Mouse (Mus musculus) urinary bladder, postnatal 25 days (tissue): ENCODE results near the gene 4930451I11Rik.

Experiments used
- DNase-seq: peaks from one replicate; pipeline ENCODE4 v3.0.0; 2022; ENCODE audit warnings: low spot score

The 4930451I11Rik gene

GRCm38 (mm10) chr7:126831539-126831938 is at the start of gene 4930451I11Rik:
4930451I11Rik (minus strand) TSS chr7:126831639.
- no peak for DNase-seq

GRCm38 (mm10) chr7:126881040-126881439 is 49.6 kb upstream of the 4930451I11Rik start:
- no peak for DNase-seq

- DNase-seq, result no peak
Measured at GRCm38 (mm10) chr7:126877239-126877638, 45.8 kb upstream of the 4930451I11Rik start.

- no peak for DNase-seq
Measured at GRCm38 (mm10) chr7:126870520-126870891, 39.1 kb upstream of the 4930451I11Rik start.

- DNase-seq, result no peak
Measured at GRCm38 (mm10) chr7:126869780-126870519, 38.5 kb upstream of the 4930451I11Rik start.

GRCm38 (mm10) chr7:126868003-126868402 is 36.6 kb upstream of the 4930451I11Rik start:
- no peak for DNase-seq

- DNase-seq, result no peak
Measured at GRCm38 (mm10) chr7:126867534-126867933, 36.1 kb upstream of the 4930451I11Rik start.

- no peak for DNase-seq
Measured at GRCm38 (mm10) chr7:126863791-126864190, 32.4 kb upstream of the 4930451I11Rik start.

- DNase-seq, result peak; percentile 93
Measured at GRCm38 (mm10) chr7:126862147-126862784, 30.8 kb upstream of the 4930451I11Rik start, which contains the start of gene Ino80e. Ino80e (minus strand) TSS chr7:126862377.

GRCm38 (mm10) chr7:126861429-126862130 is 30.1 kb upstream of the 4930451I11Rik start, which contains the start of gene Hirip3:
Hirip3 (plus strand) TSS chr7:126861972.
- DNase-seq, result peak; percentile 94

- DNase-seq, result no peak
Measured at GRCm38 (mm10) chr7:126860987-126861386, 29.5 kb upstream of the 4930451I11Rik start.

- no peak for DNase-seq
Measured at GRCm38 (mm10) chr7:126856741-126857420, 25.4 kb upstream of the 4930451I11Rik start.

GRCm38 (mm10) chr7:126855641-126856040 is 24.2 kb upstream of the 4930451I11Rik start:
- no peak for DNase-seq

- DNase-seq, result no peak
Measured at GRCm38 (mm10) chr7:126853454-126853853, 22.0 kb upstream of the 4930451I11Rik start.

GRCm38 (mm10) chr7:126851192-126851591 is 19.8 kb upstream of the 4930451I11Rik start:
- DNase-seq, result no peak

GRCm38 (mm10) chr7:126850161-126850560 is 18.7 kb upstream of the 4930451I11Rik start:
- DNase-seq, result no peak

GRCm38 (mm10) chr7:126848794-126849193 is 17.4 kb upstream of the 4930451I11Rik start:
- DNase-seq, result no peak

- DNase-seq, result no peak
Measured at GRCm38 (mm10) chr7:126847421-126848398, 16.3 kb upstream of the 4930451I11Rik start.

GRCm38 (mm10) chr7:126847116-126847420 is 15.6 kb upstream of the 4930451I11Rik start, which contains the start of gene Doc2a:
Doc2a (plus strand) TSS chr7:126847416.
- no peak for DNase-seq

GRCm38 (mm10) chr7:126845516-126845915 is 14.1 kb upstream of the 4930451I11Rik start:
- DNase-seq, result no peak

GRCm38 (mm10) chr7:126843276-126843675 is 11.8 kb upstream of the 4930451I11Rik start:
- no peak for DNase-seq
